Mouse (Mus musculus): ENCODE data around the gene Drd2.

DNA sequence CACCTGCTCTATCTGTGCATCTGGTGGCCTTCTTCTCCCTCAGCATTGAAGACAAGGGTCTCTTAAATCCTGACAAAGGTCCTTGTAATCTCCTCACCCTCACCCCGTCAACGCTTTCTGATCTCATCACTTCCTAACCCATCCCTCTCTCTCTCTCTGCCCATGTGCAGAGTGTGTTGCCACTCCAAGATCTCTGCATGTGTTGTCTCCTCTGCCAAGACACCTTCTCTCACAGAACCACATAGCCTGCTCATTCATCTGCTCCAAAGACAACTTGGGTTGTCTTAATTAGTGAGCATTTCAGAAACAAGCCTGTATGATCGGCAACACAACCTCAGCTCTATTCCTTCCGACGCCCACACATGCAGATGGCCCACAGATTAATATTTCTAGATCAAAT, 83.4 kb downstream of the Drd2 start:
- no peak for TF ChIP-seq CTCF (IDR thresholded peaks at IDR 0.05)
- TF ChIP-seq EP300 (IDR thresholded peaks at IDR 0.05): no peak

All from lung, postnatal 0 days (tissue).